Mouse (Mus musculus) embryonic facial prominence, embryonic 10.5 days (tissue): ENCODE measurements around the gene Tmem44. TPM values are rescaled to one million over a fixed set of nuclear protein-coding genes. Genes with fewer than 3 reads are reported as not detected.

Experiments
- DNase-seq: peaks from one replicate; pipeline ENCODE4 v3.0.0-alpha.2; 2017; ENCODE audit warnings: low spot score
- H3K27ac ChIP-seq: fragments of 300-500 bp; sonication (generic); replicated peaks from 2 replicates; pipeline ENCODE4 v1.5.1; 2016; ENCODE audit warnings: mild to moderate bottlenecking
- H3K27me3 ChIP-seq: fragments of 300-500 bp; sonication (generic); replicated peaks from 2 replicates; pipeline ENCODE4 v1.6.1; 2016; ENCODE audit warnings: low read depth, mild to moderate bottlenecking; ENCODE audit not compliant: poor library complexity, severe bottlenecking
- H3K36me3 ChIP-seq: fragments of 300-500 bp; sonication (generic); replicated peaks from 2 replicates; pipeline ENCODE4 v1.6.1; 2016; ENCODE audit warnings: mild to moderate bottlenecking, moderate library complexity
- H3K4me1 ChIP-seq: fragments of 300-500 bp; sonication (generic); 2 replicates; pipeline ENCODE4 v1.6.1; 2016
- H3K4me3 ChIP-seq: fragments of 300-500 bp; sonication (generic); 2 replicates; pipeline ENCODE4 v1.5.1; 2016; ENCODE audit warnings: mild to moderate bottlenecking, moderate library complexity
- H3K9me3 ChIP-seq: fragments of 300-500 bp; sonication (generic); 2 replicates; pipeline ENCODE4 v1.6.1; 2016; ENCODE audit warnings: mild to moderate bottlenecking
- WGBS: fragments of 180-500 bp; shearing (Covaris S2); methylation state at CpG from one replicate; pipeline ENCODE4 v1.1.7; 2016; 5-methylcytosine and 5-hydroxymethylcytosine counted together
- polyA plus RNA-seq: library from polyadenylated mRNA; unstranded; fragments of >200 nt; fragmentation: Nextera tagmentation; extraction: Ambion mirVana; gene quantifications from 2 replicates; pipeline ENCODE4 v1.2.1, GENCODE M21; 2016

The Tmem44 gene
- polyA plus RNA-seq, 1 experiment from 2014 or later, result 25.2 TPM

DNA sequence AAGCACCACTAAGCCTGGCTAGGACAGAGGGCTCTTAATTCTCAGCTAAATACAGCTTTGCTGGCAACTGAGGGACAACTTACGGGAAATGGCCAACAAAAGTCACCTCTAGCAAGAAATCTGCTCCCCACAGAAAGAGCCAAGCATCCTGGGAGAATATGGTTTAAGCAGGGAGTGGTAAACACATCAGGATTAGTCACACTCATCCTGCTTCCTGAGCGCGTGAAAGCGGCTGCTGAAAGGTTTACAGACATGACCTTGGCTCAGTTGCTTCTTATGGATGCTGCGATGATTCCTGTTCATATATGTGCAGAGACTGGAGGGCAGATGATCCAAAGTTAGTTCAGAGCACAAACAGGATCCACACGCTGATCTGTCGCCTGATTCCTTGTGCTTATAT is 50.4 kb downstream of the Tmem44 start:
- Histone ChIP-seq H3K27ac (no peak overlapping the region), H3K36me3 (no peaks in the 10 kb centered on the region), H3K9me3 (no peaks in the 10 kb centered on the region), H3K4me1 (peaks cover 31% of the 10 kb centered on the region), H3K27me3 (peaks cover 13% of the 10 kb centered on the region), H3K4me3 (no peak overlapping the region)
- WGBS, result 87% methylated on average over 7 of the region's 7 CpGs
- DNase-seq, result no peak

DNA sequence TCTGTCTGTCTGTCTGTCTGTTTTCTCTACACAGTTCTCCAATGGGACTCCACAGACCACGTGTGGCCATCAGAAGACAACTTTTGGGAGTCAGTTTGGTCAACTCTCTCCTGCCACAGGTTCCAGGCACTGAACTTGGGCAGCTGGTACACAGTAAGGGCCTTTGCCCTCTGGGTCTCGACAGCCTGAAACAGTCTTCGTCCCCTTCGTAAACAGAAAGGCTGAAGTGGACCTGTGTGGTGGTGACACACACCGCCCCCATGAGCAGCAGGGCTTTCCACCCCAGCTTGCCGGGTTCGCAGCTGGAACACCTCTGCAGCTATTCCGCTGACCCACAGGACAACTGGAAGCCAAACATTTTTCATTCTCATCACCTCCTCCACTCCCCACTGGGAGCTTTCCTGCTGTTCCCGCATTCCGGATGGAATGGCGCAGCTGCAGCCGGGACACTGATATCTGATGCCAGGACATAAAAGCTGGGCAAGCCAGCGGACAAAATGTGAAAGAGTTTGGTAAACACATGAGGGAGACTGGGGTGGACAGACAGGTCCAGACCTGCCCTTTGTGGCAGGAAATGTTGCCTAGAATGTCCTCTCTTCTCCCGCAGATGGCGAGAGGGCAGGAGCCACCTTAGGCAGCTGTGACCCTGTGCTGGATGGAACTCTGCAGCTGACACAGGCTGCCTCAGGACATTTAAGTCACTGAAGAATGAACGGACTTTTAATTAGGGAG is 51.4 kb downstream of the Tmem44 start:
- 18% methylated on average over 16 of the region's 16 CpGs for WGBS
- no peaks in the 10 kb centered on the region for H3K36me3 ChIP-seq
- peaks cover 13% of the 10 kb centered on the region for H3K27me3 ChIP-seq
- peak overlapping the region; percentile 38 for H3K4me3 ChIP-seq
- peak; percentile 57 for DNase-seq
- no peaks in the 10 kb centered on the region for H3K9me3 ChIP-seq
- H3K27ac ChIP-seq, result peak overlapping the region; percentile 76
- peaks cover 31% of the 10 kb centered on the region for H3K4me1 ChIP-seq

DNA sequence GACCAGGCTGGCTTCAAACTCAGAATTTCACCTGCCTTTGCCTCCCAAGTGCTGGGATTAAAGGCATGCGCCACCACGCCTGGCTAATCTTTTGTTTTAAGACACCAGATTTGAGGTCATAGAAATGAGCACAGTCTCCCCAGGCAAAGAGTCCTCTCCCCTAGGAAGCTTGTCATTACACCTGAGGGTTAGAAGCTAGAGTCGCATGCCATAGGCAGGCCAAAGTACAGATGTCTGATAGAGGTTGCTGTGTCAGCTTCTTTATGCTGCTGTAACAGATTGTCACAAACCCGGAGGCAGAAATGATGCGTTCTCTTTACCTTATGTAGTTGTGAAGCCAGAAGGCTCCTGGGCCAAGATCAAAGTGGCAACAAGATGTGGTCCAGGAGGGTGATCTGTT is 53.3 kb downstream of the Tmem44 start:
- H3K27me3 ChIP-seq, result 0 out of 2 replicates have a peak, but pooled peaks cover 4% of the 10 kb centered on the region
- H3K4me3 ChIP-seq, result no peak overlapping the region
- DNase-seq, result no peak
- H3K9me3 ChIP-seq, result no peaks in the 10 kb centered on the region
- H3K27ac ChIP-seq, result no peak overlapping the region
- no peaks in the 10 kb centered on the region for H3K36me3 ChIP-seq
- 90% methylated on average over 5 of the region's 5 CpGs for WGBS
- peaks cover 28% of the 10 kb centered on the region for H3K4me1 ChIP-seq

DNA sequence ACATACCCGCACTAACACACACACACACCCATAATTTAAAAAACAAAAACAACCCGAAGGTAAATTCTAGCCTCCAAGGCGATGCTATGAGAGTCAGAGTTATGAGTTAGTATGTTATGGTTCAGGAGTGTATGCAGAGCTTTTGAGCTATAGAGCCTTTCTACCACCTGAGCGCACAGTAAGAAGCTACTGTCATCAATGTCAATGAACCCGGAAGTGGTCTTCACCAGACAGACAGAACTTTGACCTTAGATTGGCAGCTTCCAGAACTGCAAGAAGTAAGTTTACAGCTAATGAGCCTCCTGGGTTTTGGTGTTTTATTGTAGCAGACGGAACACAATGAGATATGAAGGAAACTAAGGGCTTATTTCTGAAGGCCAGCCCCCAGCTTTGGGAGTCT is 55.8 kb downstream of the Tmem44 start:
- Histone ChIP-seq H3K9me3 (no peaks in the 10 kb centered on the region), H3K27me3 (0 out of 2 replicates have a peak, but pooled peaks cover 4% of the 10 kb centered on the region), H3K4me1 (peaks cover 31% of the 10 kb centered on the region), H3K4me3 (no peak overlapping the region), H3K27ac (no peak overlapping the region), H3K36me3 (no peaks in the 10 kb centered on the region)
- 90% methylated on average over 6 of the region's 6 CpGs for WGBS
- DNase-seq, result no peak

DNA sequence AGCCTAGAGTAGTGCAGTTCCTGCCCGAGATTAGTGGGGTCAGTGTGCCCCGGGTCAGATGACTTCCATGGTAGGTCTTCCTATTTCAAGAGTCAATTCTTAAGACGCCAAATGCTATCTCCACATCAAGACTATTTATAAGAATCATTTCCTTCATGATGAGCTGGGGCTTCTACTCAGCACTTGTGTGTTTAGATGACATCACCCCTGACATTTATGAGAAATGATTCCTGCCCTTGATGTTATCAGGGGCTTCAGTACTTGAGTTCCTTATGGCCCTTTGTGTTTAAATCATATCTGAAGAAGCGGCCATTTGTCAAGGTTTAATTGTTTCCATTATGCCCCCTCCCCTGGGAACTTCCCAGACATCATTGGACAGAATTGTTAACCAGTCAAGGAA is 58.9 kb downstream of the Tmem44 start:
- Histone ChIP-seq H3K27ac (no peak overlapping the region), H3K4me3 (no peak overlapping the region), H3K9me3 (no peaks in the 10 kb centered on the region), H3K36me3 (no peaks in the 10 kb centered on the region), H3K4me1 (peaks cover 21% of the 10 kb centered on the region), H3K27me3 (0 out of 2 replicates have a peak, but pooled peaks cover 4% of the 10 kb centered on the region)
- 74% methylated on average over 4 of the region's 4 CpGs for WGBS
- no peak for DNase-seq

DNA sequence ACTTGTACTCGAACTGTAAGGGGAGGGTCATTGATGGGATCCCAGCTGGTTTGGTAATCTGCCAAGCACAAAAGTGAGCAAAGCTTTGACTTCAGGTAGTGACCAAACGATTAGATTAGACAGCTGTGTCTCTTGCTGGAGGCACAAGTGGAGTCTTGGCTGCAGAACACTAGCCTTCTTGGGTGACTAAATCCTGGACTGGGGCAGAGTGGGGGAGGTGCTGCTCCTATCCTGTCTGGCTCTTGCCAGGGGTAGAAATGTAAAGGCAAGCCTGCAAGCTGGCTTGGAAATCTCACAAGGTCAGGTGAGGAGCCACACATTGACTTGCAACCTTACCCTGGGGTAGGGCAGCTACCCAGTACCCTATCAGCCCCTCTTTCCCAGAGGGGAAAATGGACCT is 59.9 kb downstream of the Tmem44 start:
- WGBS, result 67% methylated on average over 2 of the region's 2 CpGs
- Histone ChIP-seq H3K4me1 (peaks cover 21% of the 10 kb centered on the region), H3K4me3 (no peak overlapping the region), H3K9me3 (no peaks in the 10 kb centered on the region), H3K27me3 (0 out of 2 replicates have a peak, but pooled peaks cover 4% of the 10 kb centered on the region), H3K36me3 (no peaks in the 10 kb centered on the region), H3K27ac (no peak overlapping the region)
- no peak for DNase-seq

DNA sequence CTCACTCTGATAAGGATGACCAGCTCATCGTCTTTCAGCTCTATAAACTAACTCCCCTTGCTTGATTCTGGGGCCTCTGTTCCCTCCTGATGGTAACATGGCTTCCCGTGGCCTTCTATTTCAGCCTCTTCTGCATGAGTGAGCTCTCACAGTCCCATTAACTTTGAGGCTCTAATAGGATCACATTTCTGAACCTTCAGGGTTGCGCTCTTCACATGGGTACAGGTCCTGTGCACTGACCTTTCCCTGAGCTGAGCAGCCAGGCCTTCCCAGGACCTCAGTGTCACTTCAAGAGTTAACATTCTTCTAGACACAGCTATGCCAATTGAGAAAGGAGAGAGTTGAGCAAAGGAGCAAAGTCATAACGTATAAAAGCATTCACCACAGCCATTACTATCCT is 60.3 kb downstream of the Tmem44 start:
- no peak overlapping the region for H3K27ac ChIP-seq
- peaks cover 21% of the 10 kb centered on the region for H3K4me1 ChIP-seq
- 58% methylated on average over 4 of the region's 4 CpGs for WGBS
- no peaks in the 10 kb centered on the region for H3K36me3 ChIP-seq
- H3K9me3 ChIP-seq, result no peaks in the 10 kb centered on the region
- no peak for DNase-seq
- H3K4me3 ChIP-seq, result no peak overlapping the region
- 0 out of 2 replicates have a peak, but pooled peaks cover 4% of the 10 kb centered on the region for H3K27me3 ChIP-seq

DNA sequence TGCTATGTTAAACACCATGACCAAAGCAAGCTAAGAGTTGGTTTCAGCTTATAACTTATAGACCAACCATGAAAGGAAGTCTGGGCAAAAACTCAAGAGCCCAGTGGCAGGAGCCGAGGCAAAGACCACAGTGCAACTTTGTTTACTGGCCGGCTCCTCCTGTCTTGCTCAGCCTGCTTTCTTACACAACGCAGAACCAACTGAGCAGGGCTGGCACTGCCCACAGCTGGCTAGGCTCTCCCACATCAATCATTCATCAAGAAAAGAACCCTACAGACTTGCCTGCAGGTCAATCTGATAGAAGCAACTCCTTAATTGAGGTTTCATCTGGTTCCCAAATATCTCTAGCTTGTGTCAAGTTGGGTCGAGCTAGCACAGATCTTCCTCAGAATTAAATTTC is 61.0 kb downstream of the Tmem44 start:
- Histone ChIP-seq H3K27ac (no peak overlapping the region), H3K4me1 (peaks cover 21% of the 10 kb centered on the region), H3K4me3 (no peak overlapping the region), H3K27me3 (0 out of 2 replicates have a peak, but pooled peaks cover 4% of the 10 kb centered on the region), H3K9me3 (no peaks in the 10 kb centered on the region), H3K36me3 (no peaks in the 10 kb centered on the region)
- no peak for DNase-seq
- WGBS, result 77% methylated on average over 4 of the region's 4 CpGs

DNA sequence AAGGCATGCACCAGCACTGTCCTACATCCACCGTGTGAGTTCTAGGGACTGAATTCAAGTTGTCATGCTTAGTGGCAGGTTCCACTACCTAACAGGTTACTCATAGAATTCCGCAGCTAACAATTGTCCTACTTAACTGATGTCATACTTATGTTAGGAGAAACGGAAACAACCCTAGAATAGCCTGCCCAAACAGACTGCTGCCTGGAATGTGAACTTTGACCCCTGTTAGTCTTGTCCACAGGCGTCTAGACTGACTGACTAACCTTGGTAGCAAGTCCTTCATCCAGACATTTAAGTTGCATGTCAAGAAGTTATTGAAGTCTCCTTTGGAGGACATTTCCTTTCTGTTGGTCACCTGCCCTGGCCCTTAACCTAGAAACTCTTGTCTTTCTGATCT is 64.1 kb downstream of the Tmem44 start:
- Histone ChIP-seq H3K4me3 (no peak overlapping the region), H3K9me3 (no peaks in the 10 kb centered on the region), H3K4me1 (peaks cover 11% of the 10 kb centered on the region; the same call in 1 of the 2 replicates), H3K27me3 (no peaks in the 10 kb centered on the region), H3K27ac (no peak overlapping the region), H3K36me3 (no peaks in the 10 kb centered on the region)
- WGBS, result 49% methylated on average over 4 of the region's 4 CpGs
- DNase-seq, result no peak

DNA sequence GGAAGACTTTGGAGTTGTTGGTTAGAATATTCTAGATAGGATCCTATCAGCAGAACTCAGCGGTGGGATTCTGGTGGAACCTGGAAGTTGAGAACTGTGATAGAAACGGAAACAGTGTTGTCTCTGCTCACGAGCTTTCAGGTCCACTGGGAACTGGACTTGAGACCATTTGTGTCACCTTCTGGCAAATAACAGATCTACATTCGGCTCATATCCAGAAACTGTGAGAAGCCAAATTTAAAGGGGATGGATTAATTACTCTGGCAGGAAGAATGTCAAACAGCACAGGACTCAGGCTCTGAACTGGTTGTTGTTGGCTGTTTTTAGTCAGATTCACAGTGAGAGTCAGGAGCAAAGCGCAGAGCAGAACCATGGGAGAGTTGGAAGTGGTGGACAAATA is 72.9 kb downstream of the Tmem44 start:
- 90% methylated on average over 5 of the region's 5 CpGs for WGBS
- no peak for DNase-seq
- Histone ChIP-seq H3K27me3 (no peaks in the 10 kb centered on the region; the same call in 1 of the 2 replicates), H3K4me1 (peaks cover 9% of the 10 kb centered on the region; the same call in 1 of the 2 replicates), H3K9me3 (no peaks in the 10 kb centered on the region; the same call in 1 of the 2 replicates), H3K27ac (no peak overlapping the region), H3K4me3 (no peak overlapping the region), H3K36me3 (no peaks in the 10 kb centered on the region)

DNA sequence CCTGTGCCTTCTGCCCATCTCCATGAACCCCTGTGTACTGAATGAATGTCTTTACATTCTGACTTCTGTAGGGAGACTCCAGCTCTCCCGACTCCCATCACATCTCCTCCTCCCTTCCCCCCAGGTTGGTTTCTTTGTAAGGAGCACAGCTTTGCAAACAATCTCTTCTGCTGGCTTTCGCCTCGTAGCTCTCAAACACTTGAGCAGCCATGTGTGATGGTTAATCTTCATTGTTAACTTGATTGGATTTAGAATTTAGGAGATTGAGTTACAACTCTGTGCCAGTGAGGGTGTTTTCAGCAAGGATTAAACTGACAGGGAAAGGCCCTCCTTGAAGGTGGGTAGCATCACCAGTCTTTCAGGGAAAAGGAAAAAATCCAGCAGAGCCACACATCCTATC is 73.6 kb downstream of the Tmem44 start:
- Histone ChIP-seq H3K9me3 (no peaks in the 10 kb centered on the region; the same call in 1 of the 2 replicates), H3K36me3 (no peaks in the 10 kb centered on the region), H3K27ac (no peak overlapping the region), H3K27me3 (no peaks in the 10 kb centered on the region; the same call in 1 of the 2 replicates), H3K4me1 (peaks cover 11% of the 10 kb centered on the region; the same call in 1 of the 2 replicates), H3K4me3 (no peak overlapping the region)
- no peak for DNase-seq
- 41% methylated on average over 3 of the region's 3 CpGs for WGBS

DNA sequence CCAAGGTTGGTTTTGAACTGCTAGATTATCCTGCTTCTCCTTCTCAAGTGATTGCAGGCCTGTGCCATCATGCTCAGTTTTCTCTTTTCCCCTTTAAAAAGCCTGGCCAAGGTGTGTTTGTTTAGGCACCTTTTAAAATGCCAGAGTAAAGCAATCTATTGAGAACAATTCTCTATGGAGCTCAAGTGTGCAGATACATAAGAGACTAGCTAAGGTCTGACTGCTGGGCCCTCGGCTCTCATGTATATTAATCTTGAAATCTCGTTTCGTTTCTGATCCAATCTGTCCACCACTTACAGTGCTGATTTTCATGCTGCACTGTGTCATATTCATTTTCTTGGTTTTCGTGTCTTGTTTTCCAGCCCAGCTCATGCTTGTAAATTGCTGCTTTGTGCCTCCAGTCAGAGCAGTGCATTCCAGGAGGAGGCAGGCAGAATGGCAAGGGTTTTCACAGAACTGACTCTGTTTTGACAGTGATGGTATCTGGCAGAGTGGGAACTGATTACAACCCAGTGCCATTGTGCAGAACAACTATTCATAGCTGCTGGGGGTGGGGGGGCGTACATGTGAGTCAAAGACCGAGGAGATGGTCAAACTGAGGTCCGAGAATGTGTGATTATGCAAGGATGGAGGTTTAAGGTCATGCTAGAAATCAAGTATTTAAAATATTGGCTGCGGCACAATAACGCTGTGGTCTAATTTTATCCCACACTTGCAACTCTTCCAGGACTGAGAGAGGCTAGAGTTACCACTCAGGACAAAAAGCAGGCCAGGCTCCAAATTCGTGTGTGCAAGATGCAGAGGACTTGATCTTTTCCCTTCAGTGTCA is 74.8 kb downstream of the Tmem44 start:
- Histone ChIP-seq H3K27ac (no peak overlapping the region), H3K27me3 (no peaks in the 10 kb centered on the region; the same call in 1 of the 2 replicates), H3K36me3 (no peaks in the 10 kb centered on the region), H3K9me3 (peaks cover 9% of the 10 kb centered on the region; the same call in 1 of the 2 replicates), H3K4me1 (peaks cover 11% of the 10 kb centered on the region; the same call in 1 of the 2 replicates), H3K4me3 (no peak overlapping the region)
- DNase-seq, result peak; percentile 12
- 60% methylated on average over 10 of the region's 10 CpGs for WGBS
